Mouse (Mus musculus): ENCODE measurements at regions not wholly inside any gene's neighbourhood (a gene's known extent, or its start where the extent isn't known, plus 50 kb on each side); places are given as distances from the start of the nearest gene placed in this dataset.

GRCm38 (mm10) chr2:172675081-172675480 lies 125.7 kb downstream of the Tfap2c start:
- no peak for TF ChIP-seq MYOG (IDR thresholded peaks at IDR 0.05; ENCODE audit: control insufficient read depth, extremely low read depth, insufficient read length)
- no peak for TF ChIP-seq MAX (IDR thresholded peaks at IDR 0.05)
- TF ChIP-seq CTCF (IDR thresholded peaks at IDR 0.05; ENCODE audit: control insufficient read depth, insufficient read depth, insufficient read length) = no peak
- no peak for TF ChIP-seq USF1 (IDR thresholded peaks at IDR 0.05; ENCODE audit: low read depth)
- no peak for TF ChIP-seq MYOD1 (IDR thresholded peaks at IDR 0.05; ENCODE audit: control insufficient read depth, insufficient read length, low read depth)
- no peak for TF ChIP-seq FOSL1 (IDR thresholded peaks at IDR 0.05; ENCODE audit: insufficient read depth, low read length, poor library complexity, severe bottlenecking)
- TF ChIP-seq CEBPB (IDR thresholded peaks at IDR 0.05; ENCODE audit: low read depth) = no peak

All from C2C12 (cell line).